ENCODE assay signal across 8 mouse cellular contexts in genomic region chr13:69481634-69482505, GRCm38 (mm10). TPM values are rescaled to one million over a fixed set of nuclear protein-coding genes. Genes with fewer than 3 reads are reported as not detected.
DNase-seq lines count a peak whose midpoint lies in the region; ATAC-seq and TF ChIP-seq lines count a peak whose summit lies in the region.

No protein-coding gene starts in this region.

- WGBS in embryonic facial prominence, embryonic 12.5 days: 2% methylated on average over 30 of the region's 30 CpGs
- 4% methylated on average over 30 of the region's 30 CpGs for WGBS in kidney, adult 2 months
- 3% methylated on average over 30 of the region's 30 CpGs for WGBS in midbrain, embryonic 12.5 days
- WGBS in stomach, embryonic 16.5 days: 3% methylated on average over 30 of the region's 30 CpGs

- H3K36me3 ChIP-seq in embryonic facial prominence, embryonic 12.5 days: no peaks in the 10 kb centered on the region
- no peaks in the 10 kb centered on the region for H3K36me3 ChIP-seq in kidney, adult 2 months (ENCODE audit: control insufficient read depth, insufficient read depth, low read length)
- no peaks in the 10 kb centered on the region for H3K36me3 ChIP-seq in midbrain, embryonic 12.5 days
- H3K36me3 ChIP-seq in stomach, embryonic 16.5 days (ENCODE audit: control insufficient read depth, insufficient read depth, low read length): no peaks in the 10 kb centered on the region

- no peak for TF ChIP-seq POLR2A in bone marrow macrophage, adult 2 months (IDR thresholded peaks at IDR 0.05; ENCODE audit: borderline replicate concordance, low read depth, low read length)
- no peak for TF ChIP-seq POLR2A in kidney, adult 2 months (IDR thresholded peaks at IDR 0.05; ENCODE audit: low read depth, low read length)

- peak overlapping the region; percentile 55 for H3K4me2 ChIP-seq in embryonic facial prominence, embryonic 12.5 days (replicated peaks)
- H3K4me2 ChIP-seq in midbrain, embryonic 12.5 days (replicated peaks): peak overlapping the region; percentile 65
- peak overlapping the region; percentile 50 for H3K4me2 ChIP-seq in stomach, embryonic 16.5 days (ENCODE audit: low read depth, low read length)

- ATAC-seq in embryonic facial prominence, embryonic 12.5 days (ENCODE audit: insufficient number of reproducible peaks, insufficient read depth, low FRiP score, low TSS enrichment): 0 out of 2 replicates have a peak, but pooled peaks have one; percentile 23
- no peak; the same call in 1 of the 2 replicates for ATAC-seq in midbrain, embryonic 12.5 days (ENCODE audit: low FRiP score, low read depth)
- peak; percentile 28; the same call in 1 of the 2 replicates for ATAC-seq in stomach, embryonic 16.5 days (ENCODE audit: insufficient read depth, low FRiP score)

- no peaks in the 10 kb centered on the region for H3K9me3 ChIP-seq in embryonic facial prominence, embryonic 12.5 days
- H3K9me3 ChIP-seq in midbrain, embryonic 12.5 days: no peaks in the 10 kb centered on the region
- no peaks in the 10 kb centered on the region for H3K9me3 ChIP-seq in stomach, embryonic 16.5 days (replicated peaks; ENCODE audit: control insufficient read depth, low read length)

- H3K4me3 ChIP-seq in bone marrow macrophage, adult 2 months (ENCODE audit: insufficient read depth, low read length): 0 out of 2 replicates have a peak overlapping the region, but pooled peaks have one; percentile 10
- H3K4me3 ChIP-seq in embryonic facial prominence, embryonic 12.5 days: peak overlapping the region; percentile 25
- H3K4me3 ChIP-seq in kidney, adult 2 months (ENCODE audit: insufficient read depth, low read depth, low read length): peak overlapping the region; percentile 33
- H3K4me3 ChIP-seq in midbrain, embryonic 12.5 days: peak overlapping the region; percentile 35
- H3K4me3 ChIP-seq in stomach, embryonic 16.5 days (replicated peaks; ENCODE audit: low read length): peak overlapping the region; percentile 32

- H3K9ac ChIP-seq in embryonic facial prominence, embryonic 12.5 days: 0 out of 2 replicates have a peak overlapping the region, but pooled peaks have one; percentile 4
- H3K9ac ChIP-seq in midbrain, embryonic 12.5 days (replicated peaks): no peak overlapping the region
- 0 out of 2 replicates have a peak overlapping the region, but pooled peaks have one; percentile 19 for H3K9ac ChIP-seq in stomach, embryonic 16.5 days (ENCODE audit: low read length)

- DNase-seq in heart, adult 8-10 months (ENCODE audit: low spot score): peak; percentile 64
- DNase-seq in kidney, adult 2 months: peak; percentile 94
- peak; percentile 88 to 98 for DNase-seq in left cerebral cortex, postnatal 25 days (ENCODE audit: low spot score in 2 of 2)
- DNase-seq in thymus, postnatal 10 days (ENCODE audit: low spot score in 2 of 2): no peak

- peaks cover 57% of the 10 kb centered on the region for H3K27me3 ChIP-seq in embryonic facial prominence, embryonic 12.5 days
- no peaks in the 10 kb centered on the region for H3K27me3 ChIP-seq in kidney, adult 2 months (replicated peaks; ENCODE audit: control insufficient read depth, insufficient read depth, low read length)
- H3K27me3 ChIP-seq in midbrain, embryonic 12.5 days: peaks cover 58% of the 10 kb centered on the region
- H3K27me3 ChIP-seq in stomach, embryonic 16.5 days (ENCODE audit: control insufficient read depth, insufficient read depth, low read length): peaks cover 16% of the 10 kb centered on the region

- intact Hi-C loops in left cerebral cortex, postnatal 25 days (cut with DNase I): loop anchor here (2.0 to 10.0 kb wide), 5 partner anchors 53 to 880 kb away; partner anchors contain the start of gene Tent4a

- no peak overlapping the region for H3K27ac ChIP-seq in bone marrow macrophage, adult 2 months (ENCODE audit: insufficient read depth, low read depth, low read length)
- no peak overlapping the region for H3K27ac ChIP-seq in embryonic facial prominence, embryonic 12.5 days
- peak overlapping the region; percentile 33; the same call in 1 of the 2 replicates for H3K27ac ChIP-seq in kidney, adult 2 months (ENCODE audit: insufficient read depth, low read depth, low read length)
- no peak overlapping the region for H3K27ac ChIP-seq in midbrain, embryonic 12.5 days (replicated peaks)
- no peak overlapping the region for H3K27ac ChIP-seq in stomach, embryonic 16.5 days (ENCODE audit: low read length)

- no peaks in the 10 kb centered on the region for H3K4me1 ChIP-seq in bone marrow macrophage, adult 2 months (ENCODE audit: control insufficient read depth, insufficient read depth, low read length)
- peaks cover 9% of the 10 kb centered on the region; the same call in 1 of the 2 replicates for H3K4me1 ChIP-seq in embryonic facial prominence, embryonic 12.5 days
- H3K4me1 ChIP-seq in kidney, adult 2 months (ENCODE audit: control insufficient read depth, insufficient read depth, low read length): peaks cover 5% of the 10 kb centered on the region; the same call in 1 of the 2 replicates
- peaks cover 14% of the 10 kb centered on the region for H3K4me1 ChIP-seq in midbrain, embryonic 12.5 days
- peaks cover 6% of the 10 kb centered on the region; the same call in 1 of the 2 replicates for H3K4me1 ChIP-seq in stomach, embryonic 16.5 days (ENCODE audit: control insufficient read depth, insufficient read depth, low read length)

- TF ChIP-seq CTCF in bone marrow macrophage, adult 2 months (IDR thresholded peaks at IDR 0.05; ENCODE audit: low read depth, low read length): no peak
- no peak for TF ChIP-seq CTCF in kidney, adult 2 months (conservative IDR thresholded peaks at IDR 0.05; ENCODE audit: insufficient read depth, insufficient read length, low read depth, low read length)

RNA-seq across cellular contexts. Expression of gene Nsun2, which starts 51.7 kb away (rescaled TPM):
- 27.7 and 33.6 TPM in 2 replicates for polyA plus RNA-seq in bone marrow macrophage, adult 2 months (2012; ENCODE audit: insufficient read depth, insufficient read length, missing spikeins)
- 124 TPM in 2 replicates for polyA plus RNA-seq in embryonic facial prominence, embryonic 12.5 days (2016; fragmentation: Nextera tagmentation; extraction: Ambion mirVana)
- total RNA-seq in heart, adult 8-10 months (2022): 10 to 100 TPM; 43.6 to 51.5 (median 47.4) TPM
- polyA plus RNA-seq in kidney, adult 2 months (2012; rRNA removed): 47.9 and 51.6 TPM in 2 replicates
- 10 to 100 TPM; 70.9 to 76.9 TPM for total RNA-seq in left cerebral cortex, postnatal 25 days (2021)
- polyA plus RNA-seq in midbrain, embryonic 12.5 days (2016; fragmentation: Nextera tagmentation; extraction: Ambion mirVana): 91.9 and 102 TPM in 2 replicates
- polyA plus RNA-seq in stomach, embryonic 16.5 days (2015; fragmentation: Nextera tagmentation; extraction: Ambion mirVana): 108 and 114 TPM in 2 replicates

RNA-seq across cellular contexts. Expression of gene Tent4a, which starts 52.5 kb away (rescaled TPM):
- 12.7 and 15.0 TPM in 2 replicates for polyA plus RNA-seq in bone marrow macrophage, adult 2 months (2012; ENCODE audit: insufficient read depth, insufficient read length, missing spikeins)
- polyA plus RNA-seq in embryonic facial prominence, embryonic 12.5 days (2016; fragmentation: Nextera tagmentation; extraction: Ambion mirVana): 6.2 and 6.6 TPM in 2 replicates
- total RNA-seq in heart, adult 8-10 months (2022): 10 to 100 TPM; 10.6 to 14.1 (median 11.9) TPM
- 15.8 and 16.7 TPM in 2 replicates for polyA plus RNA-seq in kidney, adult 2 months (2012; rRNA removed)
- total RNA-seq in left cerebral cortex, postnatal 25 days (2021): 10 to 100 TPM; 40.4 to 42.2 TPM
- 6.7 TPM in 2 replicates for polyA plus RNA-seq in midbrain, embryonic 12.5 days (2016; fragmentation: Nextera tagmentation; extraction: Ambion mirVana)
- 4.3 and 4.8 TPM in 2 replicates for polyA plus RNA-seq in stomach, embryonic 16.5 days (2015; fragmentation: Nextera tagmentation; extraction: Ambion mirVana)

Comparison
In these comparisons a context has a peak if more than half of its experiments do, and no peak if none do; other contexts are left out.
1. DNase-seq: peak in heart, adult 8-10 months (single experiment), kidney, adult 2 months (single experiment) and left cerebral cortex, postnatal 25 days (2 of 2); none in thymus, postnatal 10 days (0 of 2).
2. Peak in every context shown above with its lines, with median percentiles within 50 percentile points of each other: H3K4me3 ChIP-seq and H3K4me2 ChIP-seq.